Mouse (Mus musculus) hindbrain, embryonic 14.5 days (tissue): ENCODE data around the gene Tnfrsf9. TPM values are rescaled to one million over a fixed set of nuclear protein-coding genes. Genes with fewer than 3 reads are reported as not detected.

Experiments
- polyA plus RNA-seq: library from polyadenylated mRNA; unstranded; fragments of >200 nt; fragmentation: Nextera tagmentation; extraction: Ambion mirVana; gene quantifications from 2 replicates; pipeline ENCODE4 v1.2.1, GENCODE M21; 2014

The Tnfrsf9 gene
- polyA plus RNA-seq, 1 experiment from 2014 or later, result 0.25 TPM

Other genes with a start within 250 kb of the Tnfrsf9 start
- 36.3 and 39.6 TPM in 2 replicates for gene Errfi1, start 60.6 kb upstream of the Tnfrsf9 start, polyA plus RNA-seq
- 383 and 392 TPM in 2 replicates for gene Park7, start 125 bp upstream of the Tnfrsf9 start, polyA plus RNA-seq
- gene Uts2, start 82.5 kb downstream of the Tnfrsf9 start, polyA plus RNA-seq, result 0.57 TPM in 1 of 2 replicates, not detected in the other
- 3.9 and 5.1 TPM in 2 replicates for gene Per3, start 130.1 kb downstream of the Tnfrsf9 start, polyA plus RNA-seq
- 29.9 and 43.2 TPM in 2 replicates for gene Vamp3, start 143.4 kb downstream of the Tnfrsf9 start, polyA plus RNA-seq
- gene Gm13090, start 175.0 kb downstream of the Tnfrsf9 start, polyA plus RNA-seq, result 0.30 and 0.36 TPM in 2 replicates